Mouse (Mus musculus) right cerebral cortex, postnatal 14 days (tissue): ENCODE results near the gene Socs3.
A peak's percentile ranks its signal among the peaks of the same experiment; 100 is the strongest.

ENCODE experiments used
- DNase-seq: peaks from one replicate; pipeline ENCODE4 v3.0.0; 2022

Socs3 gene

DNA sequence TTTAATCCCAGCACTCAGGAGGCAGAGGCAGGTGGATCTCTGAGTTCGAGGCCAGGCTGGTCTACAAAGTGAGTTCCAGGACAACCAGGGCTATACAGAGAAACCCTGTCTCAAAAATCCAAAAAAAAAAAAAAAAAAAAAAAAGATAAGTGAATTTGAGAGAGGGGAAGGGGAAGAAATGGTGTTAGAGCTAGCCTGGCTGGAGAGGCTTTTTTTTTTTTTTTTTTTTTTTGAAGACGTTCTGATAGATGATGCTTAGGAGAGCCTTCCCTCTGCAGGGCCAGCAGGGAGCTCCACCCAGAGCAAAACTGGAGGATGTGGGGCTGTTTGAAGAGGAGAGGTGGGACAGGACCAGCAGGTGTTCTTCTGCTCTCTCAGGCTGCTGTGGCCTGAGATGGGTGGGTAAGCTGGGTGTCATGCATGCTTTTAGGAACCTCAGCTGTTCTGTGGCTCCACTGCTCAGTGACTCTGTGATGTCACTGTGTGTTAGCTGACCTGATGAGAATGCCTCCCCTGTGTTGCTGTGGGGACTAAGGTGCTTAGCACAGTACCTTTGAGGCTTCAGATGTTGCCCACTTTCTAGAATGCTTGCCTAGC is 1.9 kb upstream of the Socs3 start:
- DNase-seq, result no peak

DNA sequence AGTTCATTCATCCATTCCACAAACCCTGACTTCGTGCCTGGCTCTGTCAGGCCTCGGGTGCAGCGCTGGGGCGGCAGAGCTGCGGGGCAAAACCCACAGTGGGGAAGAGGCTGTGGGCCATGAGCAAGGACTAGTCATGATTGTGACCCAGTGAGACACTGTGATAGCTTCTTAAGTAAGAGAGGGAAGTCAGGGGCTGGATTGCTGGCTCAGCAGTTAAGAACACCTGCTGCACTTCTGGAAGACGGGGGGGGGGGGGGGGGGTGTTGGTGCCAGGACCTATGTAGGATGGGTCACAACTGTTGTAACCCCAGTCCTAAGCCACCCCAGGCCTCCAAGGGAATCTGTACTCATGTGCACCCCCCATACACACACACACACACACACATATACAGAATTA is 1.3 kb upstream of the Socs3 start:
- no peak for DNase-seq

DNA sequence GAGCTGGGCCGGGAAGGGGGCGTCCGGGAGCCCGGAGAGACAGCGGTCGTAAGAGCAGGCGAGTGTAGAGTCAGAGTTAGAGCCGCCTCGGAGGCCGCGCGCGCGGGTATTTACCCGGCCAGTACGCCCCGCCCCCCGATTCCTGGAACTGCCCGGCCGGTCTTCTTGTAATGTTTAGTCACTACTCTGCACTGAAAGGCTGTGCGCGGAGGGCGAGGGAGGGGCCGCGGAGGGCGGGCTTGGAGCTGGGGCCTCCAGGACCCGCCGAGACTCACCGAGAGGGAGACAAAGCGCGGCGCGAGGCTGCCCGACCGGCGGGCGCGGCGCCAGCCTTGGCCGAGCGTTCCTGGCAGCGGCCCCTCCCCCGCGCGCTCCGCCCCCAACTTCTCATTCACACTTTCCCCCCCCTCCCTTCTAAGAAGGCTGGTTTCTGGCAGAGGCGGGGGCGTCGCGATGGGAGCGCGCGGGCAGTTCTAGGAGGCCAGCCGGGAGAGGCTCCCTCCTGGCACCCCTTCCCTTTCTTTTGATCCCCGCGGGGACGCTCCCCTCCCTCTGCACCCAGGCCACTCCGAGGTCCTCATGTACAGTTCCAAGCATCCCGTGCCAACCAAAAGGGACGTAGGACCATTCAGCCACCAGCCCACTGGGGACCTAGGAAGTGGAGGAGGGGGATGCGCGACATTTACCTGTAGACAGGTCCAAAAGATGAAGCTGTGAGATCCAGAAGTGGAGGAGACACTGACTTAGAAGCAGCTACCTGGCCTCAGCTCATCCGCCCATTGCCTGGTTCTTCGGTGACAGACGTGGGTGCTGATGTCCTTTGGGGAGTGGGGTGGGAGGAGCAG is 525 bp downstream of the Socs3 start:
- DNase-seq, result peak; percentile 85

GRCm38 (mm10) chr11:117968716-117969099 is 1.1 kb downstream of the Socs3 start:
- no peak for DNase-seq

DNA sequence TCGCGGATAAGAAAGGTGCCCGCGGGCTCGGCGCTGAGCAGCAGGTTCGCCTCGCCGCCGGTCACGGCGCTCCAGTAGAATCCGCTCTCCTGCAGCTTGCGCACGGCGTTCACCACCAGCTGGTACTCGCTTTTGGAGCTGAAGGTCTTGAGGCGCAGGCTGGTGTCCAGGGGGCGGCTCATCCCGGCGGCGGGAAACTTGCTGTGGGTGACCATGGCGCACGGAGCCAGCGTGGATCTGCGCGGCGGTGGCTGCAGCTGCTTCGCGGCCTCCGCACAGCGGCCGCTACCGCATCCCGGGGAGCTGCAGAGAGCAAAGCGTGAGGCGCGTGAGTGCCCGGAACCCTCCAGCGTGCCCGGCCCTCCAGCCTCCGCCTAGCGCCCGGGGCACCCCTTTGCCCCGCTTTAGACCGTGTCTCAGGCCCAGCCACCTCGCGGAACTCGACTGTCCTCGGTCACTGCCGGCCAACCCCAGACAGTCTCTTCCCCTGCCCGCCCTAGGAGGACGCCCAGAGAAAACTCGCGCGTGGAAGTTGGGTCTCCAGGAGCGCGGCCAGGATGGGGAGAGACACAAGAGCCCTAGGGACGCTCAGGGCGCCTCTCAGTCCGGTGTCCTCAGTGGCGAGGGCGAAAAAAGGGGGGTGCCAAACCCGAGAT is 1.7 kb downstream of the Socs3 start:
- peak; percentile 45 for DNase-seq

DNA sequence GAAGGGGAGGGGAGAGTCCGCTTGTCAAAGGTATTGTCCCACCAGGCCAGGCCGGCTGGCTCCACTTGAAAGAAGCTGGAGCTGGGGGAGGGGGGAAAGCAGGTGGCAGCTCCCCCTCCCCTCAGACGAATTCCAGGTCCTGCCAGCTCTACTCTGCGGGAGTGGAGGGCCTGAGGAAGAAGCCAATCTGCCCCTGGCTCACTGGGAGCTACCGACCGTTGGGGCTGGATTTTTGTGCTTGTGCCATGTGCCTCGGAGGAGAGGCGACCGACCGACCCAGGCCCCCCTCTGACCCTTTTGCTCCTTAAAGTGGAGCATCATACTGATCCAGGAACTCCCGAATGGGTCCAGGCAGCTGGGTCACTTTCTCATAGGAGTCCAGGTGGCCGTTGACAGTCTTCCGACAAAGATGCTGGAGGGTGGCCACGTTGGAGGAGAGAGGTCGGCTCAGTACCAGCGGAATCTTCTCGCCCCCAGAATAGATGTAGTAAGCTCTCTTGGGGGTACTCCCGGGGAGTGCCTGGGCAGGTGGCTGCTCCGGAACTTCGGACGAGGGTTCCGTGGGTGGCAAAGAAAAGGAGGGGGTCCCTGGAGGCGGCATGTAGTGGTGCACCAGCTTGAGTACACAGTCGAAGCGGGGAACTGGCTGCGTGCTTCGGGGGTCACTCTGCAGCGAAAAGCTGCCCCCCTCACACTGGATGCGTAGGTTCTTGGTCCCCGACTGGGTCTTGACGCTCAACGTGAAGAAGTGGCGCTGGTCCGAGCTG is 2.4 kb downstream of the Socs3 start:
- DNase-seq, result no peak

DNA sequence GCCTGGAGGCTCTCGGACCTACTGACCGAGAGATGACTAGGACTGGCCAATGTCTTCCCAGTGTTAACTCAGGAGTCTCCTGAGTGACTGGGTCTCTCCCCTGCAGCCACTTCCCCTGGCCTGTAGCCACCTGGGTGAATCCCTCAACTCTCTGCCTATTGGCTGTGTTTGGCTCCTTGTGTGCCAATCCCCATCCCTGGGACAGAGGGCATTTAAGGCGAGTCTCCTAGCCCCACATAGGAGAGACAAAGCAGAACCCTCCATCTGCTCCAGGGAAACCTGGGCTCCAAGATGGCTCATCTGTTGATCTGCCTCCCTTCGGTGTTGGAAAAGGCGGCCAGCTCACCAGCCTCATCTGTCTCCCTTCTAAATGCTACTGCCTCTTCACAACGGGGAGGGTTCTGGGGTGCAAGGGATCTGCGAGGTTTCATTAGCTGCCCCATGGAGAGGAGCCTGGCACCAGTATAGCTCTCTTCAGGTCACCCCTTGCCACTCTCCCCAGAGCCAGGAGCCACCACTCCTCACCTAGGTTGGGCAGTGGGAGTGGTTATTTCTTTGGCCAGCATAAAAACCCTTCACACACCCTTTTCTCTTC is 3.2 kb downstream of the Socs3 start:
- DNase-seq, result no peak

DNA sequence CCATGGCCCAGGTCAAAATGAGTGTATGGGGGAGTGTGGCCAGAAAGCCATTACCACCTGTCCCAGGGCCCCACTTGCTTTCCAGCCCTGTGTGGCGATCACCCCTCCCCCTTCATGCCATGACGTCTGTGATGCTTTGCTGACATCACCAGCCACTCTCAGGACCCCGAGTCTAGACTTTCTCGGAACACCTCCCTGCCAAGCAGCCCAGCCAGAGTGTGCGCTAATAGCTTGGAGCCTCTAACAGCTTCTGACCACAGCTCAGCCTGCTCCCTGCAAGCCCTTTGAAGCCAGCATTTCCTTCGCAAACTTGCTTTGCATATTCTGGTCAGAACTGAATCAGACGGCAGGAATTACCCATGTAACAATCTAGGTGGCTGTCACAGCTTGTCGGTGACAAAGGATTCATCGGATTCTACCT is 4.3 kb downstream of the Socs3 start:
- DNase-seq, result no peak

DNA sequence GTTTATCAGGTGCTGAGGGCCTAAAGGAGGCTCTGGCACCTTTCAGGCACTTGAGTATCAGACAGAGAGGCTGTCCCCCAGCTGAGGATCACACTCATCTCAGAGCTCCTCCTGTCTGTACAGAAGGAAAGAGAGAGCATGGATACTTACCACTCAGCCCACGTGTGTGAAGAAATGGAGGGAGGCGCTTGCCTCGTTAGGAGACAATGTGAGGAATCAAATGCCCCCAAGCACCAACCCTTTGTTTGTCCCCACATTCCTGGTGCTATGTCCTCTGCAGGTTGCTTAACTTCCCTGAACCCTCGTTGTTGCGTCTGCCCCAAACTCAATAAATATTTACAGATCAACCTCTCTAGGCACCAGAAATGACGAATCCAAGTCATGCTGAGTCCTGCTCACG is 4.8 kb downstream of the Socs3 start:
- DNase-seq, result no peak

DNA sequence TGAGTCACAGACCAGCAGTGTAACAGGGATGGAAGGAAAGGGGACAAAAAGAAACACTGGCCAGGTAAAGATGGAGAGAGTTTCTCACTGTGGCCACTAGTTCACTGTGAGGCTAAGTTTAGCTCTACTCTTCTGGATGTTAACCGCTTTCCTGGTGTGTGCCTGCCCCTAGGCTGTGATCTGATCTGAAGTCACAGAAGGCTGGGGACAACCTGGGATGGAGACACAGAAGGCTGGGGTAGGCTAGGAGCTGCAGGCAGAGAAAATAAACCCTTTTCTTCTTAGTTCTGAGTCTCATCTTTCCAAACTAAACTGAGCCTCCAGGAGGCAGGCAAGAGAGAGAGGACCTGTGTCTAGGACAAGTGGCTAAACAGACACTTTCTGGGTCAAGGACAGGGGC is 5.6 kb downstream of the Socs3 start:
- no peak for DNase-seq

DNA sequence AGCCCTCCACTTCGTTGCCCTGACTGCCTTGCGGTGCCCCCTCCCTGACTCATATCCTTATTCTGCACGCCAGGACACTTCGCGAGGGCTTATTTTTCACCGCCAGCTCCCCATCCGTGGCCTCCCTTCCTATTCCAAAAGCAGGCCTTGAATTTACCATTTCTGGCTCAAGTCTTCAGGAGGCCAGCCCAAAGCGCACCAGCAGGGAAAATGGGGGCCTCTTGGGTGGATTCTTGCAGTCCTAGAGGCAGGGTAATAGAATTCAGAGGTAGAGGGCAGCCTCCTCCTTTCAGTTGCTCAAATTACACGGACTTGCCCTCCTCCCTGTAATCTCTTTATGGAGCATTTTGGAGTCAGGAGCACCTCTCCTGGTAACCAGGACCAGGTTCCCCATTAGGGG is 6.0 kb downstream of the Socs3 start:
- no peak for DNase-seq

GRCm38 (mm10) chr11:117963091-117963793 is 6.6 kb downstream of the Socs3 start:
- DNase-seq, result peak; percentile 95

DNA sequence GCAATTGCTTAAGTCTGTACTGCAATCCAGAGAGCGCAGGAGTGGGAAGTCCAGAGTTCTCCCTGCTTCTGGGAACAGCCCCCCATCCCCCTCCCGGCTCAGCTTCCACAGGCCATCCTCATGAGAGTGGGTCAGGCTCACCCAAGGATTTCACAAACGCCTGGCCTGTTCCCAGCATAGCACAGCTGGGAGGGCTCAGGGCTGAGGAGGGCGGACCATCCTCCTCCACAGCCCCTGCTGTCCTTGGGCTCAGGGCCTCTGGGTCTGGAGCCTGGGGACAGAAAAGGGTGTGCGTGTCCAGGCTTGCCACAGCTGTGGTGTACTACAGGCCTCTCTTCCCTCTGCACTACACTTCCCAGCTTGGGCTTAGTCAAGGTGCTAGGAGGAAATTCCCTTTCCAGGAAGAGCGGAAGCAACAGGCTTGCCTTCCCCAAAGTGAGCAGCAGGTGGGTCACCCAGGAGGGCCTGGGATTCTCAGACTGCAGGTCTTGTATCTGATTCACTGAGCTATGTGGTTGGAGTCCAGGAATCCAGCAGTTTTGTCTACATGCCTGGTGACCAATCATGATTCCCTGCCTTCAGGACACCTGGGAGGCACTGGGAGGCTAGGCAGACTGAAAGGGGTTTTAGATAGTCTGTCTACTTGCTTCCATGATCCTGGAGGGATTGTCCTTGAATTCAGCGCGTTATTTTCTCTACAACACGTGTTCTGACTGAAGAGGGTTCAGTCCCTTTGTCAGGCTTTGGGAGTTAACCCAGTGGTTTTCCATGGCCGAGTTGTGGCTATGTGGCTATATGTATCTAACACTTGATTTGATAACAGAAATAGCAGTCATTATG is 7.4 kb downstream of the Socs3 start:
- DNase-seq, result no peak

- DNase-seq, result no peak
Measured at GRCm38 (mm10) chr11:117960601-117961000, 9.2 kb downstream of the Socs3 start.

- no peak for DNase-seq
Measured at GRCm38 (mm10) chr11:117959741-117960381, 10.0 kb downstream of the Socs3 start.

DNA sequence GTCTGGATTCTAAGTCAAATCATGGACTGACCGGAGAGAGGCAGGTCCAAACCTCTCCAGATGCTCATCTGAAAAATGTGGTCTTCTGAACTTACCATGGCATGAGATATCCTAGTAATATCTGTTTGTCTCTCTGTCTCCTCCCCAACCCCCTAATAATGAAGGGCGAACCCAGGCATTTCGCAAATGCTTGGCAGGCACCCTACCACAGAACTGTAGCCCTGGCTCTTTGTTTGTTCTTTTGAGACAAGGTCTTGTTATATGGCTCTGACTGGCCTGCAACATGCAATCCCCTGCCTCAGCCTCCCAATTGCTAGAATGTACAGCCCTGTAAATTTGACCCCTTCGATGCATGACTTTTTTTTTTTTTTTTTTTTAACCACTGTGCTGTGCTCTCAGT is 10.7 kb downstream of the Socs3 start:
- DNase-seq, result no peak

- DNase-seq, result no peak
Measured at GRCm38 (mm10) chr11:117958197-117958596, 11.7 kb downstream of the Socs3 start.

DNA sequence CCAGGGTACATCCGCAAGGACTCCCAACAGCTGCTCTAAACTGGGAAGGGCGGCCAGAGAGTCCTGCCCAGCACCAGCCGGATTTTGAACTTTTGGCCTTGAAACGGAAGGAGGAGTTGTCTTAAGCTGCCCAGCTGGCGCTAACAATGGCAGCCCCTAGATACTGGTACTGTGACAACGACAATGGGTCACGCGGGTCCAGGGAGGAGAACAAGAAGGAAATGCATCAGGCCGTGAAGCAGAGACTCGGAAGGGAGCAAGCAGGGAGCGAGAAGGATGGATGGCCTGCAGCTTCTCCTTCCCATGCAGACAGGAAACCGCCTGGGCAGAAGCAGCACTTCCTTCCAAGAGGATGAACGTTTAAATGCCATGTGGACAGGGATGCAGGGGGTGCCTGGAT is 14.2 kb downstream of the Socs3 start:
- no peak for DNase-seq

DNA sequence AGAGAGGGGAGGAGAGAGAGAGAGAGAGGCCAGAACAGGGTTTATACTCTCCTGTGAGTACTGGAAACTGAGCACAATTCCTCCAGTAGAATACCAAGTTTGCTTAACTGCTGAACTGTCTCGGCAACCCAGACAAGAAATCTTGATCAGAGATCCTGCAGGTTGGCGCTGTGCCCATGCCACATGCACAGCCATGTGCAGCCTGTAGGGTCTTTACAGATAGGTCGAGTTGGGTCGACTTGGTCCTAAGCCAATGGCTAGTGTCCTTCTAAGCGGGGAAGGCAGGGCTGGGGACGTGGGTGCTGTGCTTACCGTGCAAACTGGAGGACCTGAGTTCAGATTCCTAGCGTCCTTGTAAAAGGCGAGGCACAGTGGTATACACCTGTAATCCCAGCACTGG is 15.0 kb downstream of the Socs3 start:
- DNase-seq, result peak; percentile 46

GRCm38 (mm10) chr11:117954094-117954493 is 15.8 kb downstream of the Socs3 start:
- no peak for DNase-seq
